In genomic region chr7:102137464-102137863, GRCm38 (mm10) we compare ENCODE assay signal across 10 mouse cellular contexts. TPM values are rescaled to one million over a fixed set of nuclear protein-coding genes. Genes with fewer than 3 reads are reported as not detected.
DNase-seq lines count a peak whose midpoint lies in the region; ATAC-seq and TF ChIP-seq lines count a peak whose summit lies in the region.
"Had no signal": no experiment of that assay in that cellular context is flagged by ENCODE, and none has a peak within 500 bp of the region (broad histone marks: within the 10 kb centered on the region; RNA-seq: fewer than 3 reads in every experiment).

No protein-coding gene starts in this region.

- H3K4me1 ChIP-seq in forebrain, embryonic 10.5 days, result no peaks in the 10 kb centered on the region
- no peaks in the 10 kb centered on the region for H3K4me1 ChIP-seq in forebrain, embryonic 12.5 days
- no peaks in the 10 kb centered on the region for H3K4me1 ChIP-seq in midbrain, embryonic 14.5 days (ENCODE audit: control insufficient read depth, insufficient read depth, low read length)
- no peaks in the 10 kb centered on the region for H3K4me1 ChIP-seq in midbrain, embryonic 15.5 days
- no peaks in the 10 kb centered on the region for H3K4me1 ChIP-seq in lung, embryonic 14.5 days (ENCODE audit: insufficient read depth)
- H3K4me1 ChIP-seq in hindbrain, embryonic 13.5 days (replicated peaks), result no peaks in the 10 kb centered on the region

- no peak overlapping the region for H3K4me3 ChIP-seq in forebrain, embryonic 10.5 days
- no peak overlapping the region for H3K4me3 ChIP-seq in forebrain, embryonic 12.5 days (replicated peaks)
- H3K4me3 ChIP-seq in midbrain, embryonic 14.5 days (replicated peaks; ENCODE audit: low read depth, low read length), result no peak overlapping the region
- H3K4me3 ChIP-seq in midbrain, embryonic 15.5 days, result no peak overlapping the region
- no peak overlapping the region for H3K4me3 ChIP-seq in lung, embryonic 14.5 days (ENCODE audit: low read depth, low read length)
- H3K4me3 ChIP-seq in hindbrain, embryonic 13.5 days, result no peak overlapping the region

- DNase-seq in forebrain, embryonic 10.5 days (ENCODE audit: extremely low spot score, low spot score), result peak; percentile 36
- peak; percentile 56 for DNase-seq in midbrain, embryonic 14.5 days
- DNase-seq in cerebellum, postnatal 36 days, result peak; percentile 25 to 26
- peak; percentile 61 for DNase-seq in lung, embryonic 14.5 days
- peak; percentile 72 for DNase-seq in thymus, postnatal 14 days

- H3K27me3 ChIP-seq in forebrain, embryonic 10.5 days (ENCODE audit: poor library complexity, severe bottlenecking), result no peaks in the 10 kb centered on the region
- no peaks in the 10 kb centered on the region for H3K27me3 ChIP-seq in forebrain, embryonic 12.5 days
- H3K27me3 ChIP-seq in midbrain, embryonic 14.5 days (ENCODE audit: control insufficient read depth, insufficient read depth, low read length), result no peaks in the 10 kb centered on the region
- H3K27me3 ChIP-seq in midbrain, embryonic 15.5 days (replicated peaks), result no peaks in the 10 kb centered on the region
- no peaks in the 10 kb centered on the region for H3K27me3 ChIP-seq in lung, embryonic 14.5 days (ENCODE audit: insufficient read depth, low read length)
- no peaks in the 10 kb centered on the region for H3K27me3 ChIP-seq in hindbrain, embryonic 13.5 days

- peaks cover 99% of the 10 kb centered on the region for H3K36me3 ChIP-seq in forebrain, embryonic 10.5 days (replicated peaks)
- peaks cover 70% of the 10 kb centered on the region for H3K36me3 ChIP-seq in forebrain, embryonic 12.5 days (replicated peaks)
- H3K36me3 ChIP-seq in midbrain, embryonic 14.5 days (ENCODE audit: control insufficient read depth, insufficient read depth, low read length), result peaks cover 80% of the 10 kb centered on the region
- H3K36me3 ChIP-seq in midbrain, embryonic 15.5 days (replicated peaks), result peaks cover 49% of the 10 kb centered on the region
- H3K36me3 ChIP-seq in lung, embryonic 14.5 days (ENCODE audit: insufficient read depth), result peaks cover 91% of the 10 kb centered on the region
- H3K36me3 ChIP-seq in hindbrain, embryonic 13.5 days, result peaks cover 76% of the 10 kb centered on the region

- H3K27ac ChIP-seq in forebrain, embryonic 10.5 days, result no peak overlapping the region
- H3K27ac ChIP-seq in forebrain, embryonic 12.5 days, result no peak overlapping the region
- no peak overlapping the region for H3K27ac ChIP-seq in midbrain, embryonic 14.5 days (replicated peaks; ENCODE audit: low read depth, low read length)
- H3K27ac ChIP-seq in midbrain, embryonic 15.5 days, result no peak overlapping the region
- no peak overlapping the region for H3K27ac ChIP-seq in lung, embryonic 14.5 days (ENCODE audit: low read depth)
- no peak overlapping the region for H3K27ac ChIP-seq in hindbrain, embryonic 13.5 days

- TF ChIP-seq CTCF in lung, embryonic 14.5 days (IDR thresholded peaks at IDR 0.05; ENCODE audit: low read depth), result peak; percentile 66

- H3K9me3 ChIP-seq in forebrain, embryonic 10.5 days, result no peaks in the 10 kb centered on the region
- no peaks in the 10 kb centered on the region for H3K9me3 ChIP-seq in forebrain, embryonic 12.5 days
- H3K9me3 ChIP-seq in midbrain, embryonic 14.5 days (ENCODE audit: control insufficient read depth, low read length), result no peaks in the 10 kb centered on the region
- no peaks in the 10 kb centered on the region for H3K9me3 ChIP-seq in midbrain, embryonic 15.5 days
- no peaks in the 10 kb centered on the region for H3K9me3 ChIP-seq in lung, embryonic 14.5 days (ENCODE audit: low read depth, low read length)
- no peaks in the 10 kb centered on the region for H3K9me3 ChIP-seq in hindbrain, embryonic 13.5 days

- no peak overlapping the region for H3K4me2 ChIP-seq in forebrain, embryonic 12.5 days
- no peak overlapping the region for H3K4me2 ChIP-seq in midbrain, embryonic 14.5 days (ENCODE audit: low read length)
- H3K4me2 ChIP-seq in midbrain, embryonic 15.5 days, result no peak overlapping the region
- no peak overlapping the region for H3K4me2 ChIP-seq in lung, embryonic 14.5 days
- H3K4me2 ChIP-seq in hindbrain, embryonic 13.5 days, result no peak overlapping the region

- WGBS in forebrain, embryonic 10.5 days, result 85% methylated on average over 1 of the region's 1 CpGs
- 83% methylated on average over 1 of the region's 1 CpGs for WGBS in forebrain, embryonic 12.5 days
- 84% methylated on average over 1 of the region's 1 CpGs for WGBS in midbrain, embryonic 14.5 days
- WGBS in midbrain, embryonic 15.5 days, result 96% methylated on average over 1 of the region's 1 CpGs
- 84% methylated on average over 1 of the region's 1 CpGs for WGBS in lung, embryonic 14.5 days
- WGBS in hindbrain, embryonic 13.5 days, result 84% methylated on average over 1 of the region's 1 CpGs

- no peak overlapping the region for H3K9ac ChIP-seq in forebrain, embryonic 12.5 days
- no peak overlapping the region for H3K9ac ChIP-seq in midbrain, embryonic 14.5 days (replicated peaks; ENCODE audit: low read length)
- no peak overlapping the region for H3K9ac ChIP-seq in midbrain, embryonic 15.5 days
- no peak overlapping the region for H3K9ac ChIP-seq in lung, embryonic 14.5 days
- H3K9ac ChIP-seq in hindbrain, embryonic 13.5 days, result no peak overlapping the region

- ATAC-seq in forebrain, embryonic 12.5 days (ENCODE audit: low FRiP score), result no peak
- no peak for ATAC-seq in midbrain, embryonic 14.5 days (ENCODE audit: low FRiP score, low TSS enrichment)
- no peak for ATAC-seq in midbrain, embryonic 15.5 days (replicated peaks)
- no peak for ATAC-seq in lung, embryonic 14.5 days (ENCODE audit: insufficient read depth)
- ATAC-seq in hindbrain, embryonic 13.5 days (ENCODE audit: low FRiP score), result no peak

RNA-seq across cellular contexts. Expression of gene Chrna10, which starts 20.8 kb away (rescaled TPM):
- not detected in 2 replicates for polyA plus RNA-seq in forebrain, embryonic 10.5 days (2016; fragmentation: Nextera tagmentation; extraction: Ambion mirVana)
- not detected in 2 replicates for polyA plus RNA-seq in forebrain, embryonic 12.5 days (2016; fragmentation: Nextera tagmentation; extraction: Ambion mirVana)
- not detected in 2 replicates for polyA plus RNA-seq in midbrain, embryonic 14.5 days (2014; fragmentation: Nextera tagmentation; extraction: Ambion mirVana)
- polyA plus RNA-seq in midbrain, embryonic 15.5 days (2015; fragmentation: Nextera tagmentation; extraction: Ambion mirVana), result not detected in 2 replicates
- polyA plus RNA-seq in lung, embryonic 14.5 days (2014; fragmentation: Nextera tagmentation; extraction: Ambion mirVana), result not detected in 2 replicates
- polyA plus RNA-seq in hindbrain, embryonic 13.5 days (2015; fragmentation: Nextera tagmentation; extraction: Ambion mirVana), result not detected in 2 replicates
- polyA plus RNA-seq: intestine, embryonic 14.5 days had no signal

RNA-seq across cellular contexts. Expression of gene Art5, which starts 28.2 kb away (rescaled TPM):
- 2.9 and 3.2 TPM in 2 replicates for polyA plus RNA-seq in forebrain, embryonic 10.5 days (2016; fragmentation: Nextera tagmentation; extraction: Ambion mirVana)
- polyA plus RNA-seq in forebrain, embryonic 12.5 days (2016; fragmentation: Nextera tagmentation; extraction: Ambion mirVana), result 0.97 and 2.0 TPM in 2 replicates
- 0.19 and 0.24 TPM in 2 replicates for polyA plus RNA-seq in midbrain, embryonic 14.5 days (2014; fragmentation: Nextera tagmentation; extraction: Ambion mirVana)
- 0.34 and 0.65 TPM in 2 replicates for polyA plus RNA-seq in midbrain, embryonic 15.5 days (2015; fragmentation: Nextera tagmentation; extraction: Ambion mirVana)
- polyA plus RNA-seq in lung, embryonic 14.5 days (2014; fragmentation: Nextera tagmentation; extraction: Ambion mirVana), result 1.1 and 1.2 TPM in 2 replicates
- 0.74 and 0.75 TPM in 2 replicates for polyA plus RNA-seq in hindbrain, embryonic 13.5 days (2015; fragmentation: Nextera tagmentation; extraction: Ambion mirVana)

RNA-seq across cellular contexts. Expression of gene Art1, which starts 35.9 kb away (rescaled TPM):
- 0.57 and 1.3 TPM in 2 replicates for polyA plus RNA-seq in forebrain, embryonic 10.5 days (2016; fragmentation: Nextera tagmentation; extraction: Ambion mirVana)
- 0.42 and 0.77 TPM in 2 replicates for polyA plus RNA-seq in forebrain, embryonic 12.5 days (2016; fragmentation: Nextera tagmentation; extraction: Ambion mirVana)
- polyA plus RNA-seq in midbrain, embryonic 14.5 days (2014; fragmentation: Nextera tagmentation; extraction: Ambion mirVana), result 0.39 TPM in 1 of 2 replicates, not detected in the other
- polyA plus RNA-seq in midbrain, embryonic 15.5 days (2015; fragmentation: Nextera tagmentation; extraction: Ambion mirVana), result 0.36 and 0.37 TPM in 2 replicates
- 0.50 and 0.65 TPM in 2 replicates for polyA plus RNA-seq in lung, embryonic 14.5 days (2014; fragmentation: Nextera tagmentation; extraction: Ambion mirVana)
- polyA plus RNA-seq in hindbrain, embryonic 13.5 days (2015; fragmentation: Nextera tagmentation; extraction: Ambion mirVana), result 0.22 and 0.26 TPM in 2 replicates

RNA-seq across cellular contexts. Expression of gene Trpc2, which starts 54.5 kb away (rescaled TPM):
- polyA plus RNA-seq in forebrain, embryonic 10.5 days (2016; fragmentation: Nextera tagmentation; extraction: Ambion mirVana), result not detected in 2 replicates
- polyA plus RNA-seq in forebrain, embryonic 12.5 days (2016; fragmentation: Nextera tagmentation; extraction: Ambion mirVana), result not detected in 2 replicates
- polyA plus RNA-seq in midbrain, embryonic 14.5 days (2014; fragmentation: Nextera tagmentation; extraction: Ambion mirVana), result 0.16 TPM in 1 of 2 replicates, not detected in the other
- not detected in 2 replicates for polyA plus RNA-seq in midbrain, embryonic 15.5 days (2015; fragmentation: Nextera tagmentation; extraction: Ambion mirVana)
- not detected in 2 replicates for polyA plus RNA-seq in lung, embryonic 14.5 days (2014; fragmentation: Nextera tagmentation; extraction: Ambion mirVana)
- polyA plus RNA-seq in hindbrain, embryonic 13.5 days (2015; fragmentation: Nextera tagmentation; extraction: Ambion mirVana), result 0.25 and 0.49 TPM in 2 replicates
- polyA plus RNA-seq: intestine, embryonic 14.5 days; neural tube, embryonic 14.5 days had no signal
